Mouse (Mus musculus) adrenal gland (tissue): Measurements from ENCODE around the gene Ddx28.

ENCODE experiments used
- intact Hi-C: fragments of 180-260 bp; cut with DNase I; formaldehyde crosslinking; loops from one replicate; pipeline ENCODE4 v1.15.1; 2025
- long read RNA-seq, 2 experiments: library from polyadenylated mRNA; unstranded; transcript quantifications; one replicate each; pipeline ENCODE4 v2.0.0; 2020; ENCODE audit warnings: borderline replicate concordance in 1 of 2; ENCODE audit not compliant: insufficient replicate concordance in 1 of 2

Ddx28 gene
- long read RNA-seq, experiment 1, transcript Ddx28-201 (1 exons, 2,262 nt), result major isoform, 22 of 22 reads
- long read RNA-seq, experiment 1, partial matches to known transcripts, result 0 of 22 reads
- long read RNA-seq, experiment 1, other reads (novel, unspliced or antisense), result 0 of 22 reads
- long read RNA-seq, experiment 2, transcript Ddx28-201 (1 exons, 2,262 nt), result major isoform, 13 of 13 reads
- long read RNA-seq, experiment 2, partial matches to known transcripts, result 0 of 13 reads
- long read RNA-seq, experiment 2, other reads (novel, unspliced or antisense), result 0 of 13 reads

GRCm38 (mm10) chr8:106011643-106011986 lies at the start of gene Ddx28:
Ddx28 (minus strand) TSS chr8:106011882.
- intact Hi-C loops, result no loop called here

- intact Hi-C loops, result no loop called here
Observed at GRCm38 (mm10) chr8:106060521-106060920, 48.8 kb upstream of the Ddx28 start.

GRCm38 (mm10) chr8:106059613-106060371 lies 48.1 kb upstream of the Ddx28 start:
- intact Hi-C loops, result no loop called here

- intact Hi-C loops, result no loop called here
Observed at GRCm38 (mm10) chr8:106058731-106059612, 47.3 kb upstream of the Ddx28 start, which contains the start of gene Nfatc3. Nfatc3 (plus strand) TSS chr8:106058840.

- intact Hi-C loops, result no loop called here
Observed at GRCm38 (mm10) chr8:106056455-106056982, 44.8 kb upstream of the Ddx28 start.

- intact Hi-C loops, result no loop called here
Observed at GRCm38 (mm10) chr8:106055038-106055437, 43.4 kb upstream of the Ddx28 start.

GRCm38 (mm10) chr8:106054190-106054811 lies 42.6 kb upstream of the Ddx28 start:
- intact Hi-C loops, result no loop called here

- intact Hi-C loops, result no loop called here
Observed at GRCm38 (mm10) chr8:106052510-106053089, 40.9 kb upstream of the Ddx28 start.

GRCm38 (mm10) chr8:106051068-106051467 lies 39.4 kb upstream of the Ddx28 start:
- intact Hi-C loops, result no loop called here

- intact Hi-C loops, result no loop called here
Observed at GRCm38 (mm10) chr8:106049840-106050239, 38.2 kb upstream of the Ddx28 start.

- intact Hi-C loops, result no loop called here
Observed at GRCm38 (mm10) chr8:106047854-106048630, 36.4 kb upstream of the Ddx28 start.

GRCm38 (mm10) chr8:106046872-106047559 lies 35.3 kb upstream of the Ddx28 start:
- intact Hi-C loops, result no loop called here

GRCm38 (mm10) chr8:106044151-106044550 lies 32.5 kb upstream of the Ddx28 start:
- intact Hi-C loops, result no loop called here

- intact Hi-C loops, result no loop called here
Observed at GRCm38 (mm10) chr8:106043055-106043454, 31.4 kb upstream of the Ddx28 start.

GRCm38 (mm10) chr8:106040218-106040617 lies 28.5 kb upstream of the Ddx28 start:
- intact Hi-C loops, result no loop called here

- intact Hi-C loops, result no loop called here
Observed at GRCm38 (mm10) chr8:106039605-106040004, 27.9 kb upstream of the Ddx28 start.

GRCm38 (mm10) chr8:106038721-106039120 lies 27.0 kb upstream of the Ddx28 start:
- intact Hi-C loops, result no loop called here

- intact Hi-C loops, result loop anchor here (1.0 to 10.0 kb wide), 2 partner anchors 31 to 188 kb away; partner anchors contain the start of gene Dus2
Observed at GRCm38 (mm10) chr8:106022483-106022882, 10.8 kb upstream of the Ddx28 start.

- intact Hi-C loops, result no loop called here
Observed at GRCm38 (mm10) chr8:106018039-106018438, 6.4 kb upstream of the Ddx28 start.
